Mouse (Mus musculus) MEL (cell line): Measurements from ENCODE around the gene Cerk. TPM values are rescaled to one million over a fixed set of nuclear protein-coding genes. Genes with fewer than 3 reads are reported as not detected.

ENCODE experiments used
- DNase-seq: peaks from one replicate; pipeline ENCODE4 v3.0.0; 2011; ENCODE audit warnings: low read depth, low spot score
- H3K27ac ChIP-seq: 2 replicates; pipeline ENCODE4 v1.5.1; 2012; ENCODE audit warnings: low read depth, mild to moderate bottlenecking, control low read depth, low read length, moderate library complexity; ENCODE audit not compliant: control insufficient read depth
- H3K27me3 ChIP-seq, 2 experiments: fragments of 150-350 bp in 1 of 2; sonication (generic) in 1 of 2; 2 replicates each; pipeline ENCODE4 v1.6.1; 2012; ENCODE audit warnings: low read length in 2 of 2, mild to moderate bottlenecking in 2 of 2, improper control_type of control experiment in 1 of 2, moderate library complexity in 1 of 2; ENCODE audit not compliant: insufficient read depth in 2 of 2, control insufficient read depth in 1 of 2
- H3K36me3 ChIP-seq, 2 experiments: 2 replicates each; pipeline ENCODE4 v1.6.1; 2012 to 2014; ENCODE audit warnings: low read length in 2 of 2, improper control_type of control experiment in 1 of 2, inconsistent platforms in 1 of 2, mild to moderate bottlenecking in 1 of 2; ENCODE audit not compliant: insufficient read depth in 2 of 2, control insufficient read depth in 1 of 2
- H3K4me1 ChIP-seq, 2 experiments: fragments of 150-350 bp in 1 of 2; sonication (generic) in 1 of 2; 2 replicates each; pipeline ENCODE4 v1.6.1; 2012; ENCODE audit warnings: low read length in 2 of 2, improper control_type of control experiment in 1 of 2, mild to moderate bottlenecking in 1 of 2; ENCODE audit not compliant: insufficient read depth in 2 of 2, control insufficient read depth in 1 of 2
- H3K4me3 ChIP-seq, 2 experiments: fragments of 150-350 bp in 1 of 2; sonication (generic) in 1 of 2; 2 replicates each; pipeline ENCODE4 v1.5.1; 2012; ENCODE audit warnings: low read depth in 2 of 2, low read length in 2 of 2, mild to moderate bottlenecking in 2 of 2, moderate library complexity in 2 of 2, control low read depth in 1 of 2, improper control_type of control experiment in 1 of 2; ENCODE audit not compliant: control insufficient read depth in 1 of 2, insufficient read depth in 1 of 2
- H3K79me2 ChIP-seq: 2 replicates; pipeline ENCODE4 v1.6.1; 2012; ENCODE audit warnings: mild to moderate bottlenecking, low read length, moderate library complexity; ENCODE audit not compliant: control insufficient read depth, poor library complexity, insufficient read depth
- H3K9ac ChIP-seq: 2 replicates; pipeline ENCODE4 v1.6.1; 2012; ENCODE audit warnings: low read depth, mild to moderate bottlenecking, control low read depth, low read length, moderate library complexity; ENCODE audit not compliant: control insufficient read depth, poor library complexity, severe bottlenecking
- H3K9me3 ChIP-seq: fragments of 150-350 bp; sonication (generic); replicated peaks from 2 replicates; pipeline ENCODE4 v1.6.1; 2012; ENCODE audit warnings: mild to moderate bottlenecking, low read length, improper control_type of control experiment, moderate library complexity; ENCODE audit not compliant: insufficient read depth
- BHLHE40 ChIP-seq: IDR thresholded peaks from 2 replicates; pipeline ENCODE4 v1.6.1; 2012; ENCODE audit warnings: low read depth, mild to moderate bottlenecking, inconsistent platforms, low read length, improper control_type of control experiment, borderline replicate concordance
- CHD2 ChIP-seq: IDR thresholded peaks from 2 replicates; pipeline ENCODE4 v1.6.1; 2011; ENCODE audit warnings: low read length, improper control_type of control experiment
- CTCF ChIP-seq, 3 experiments: IDR thresholded peaks in 2 of 3; conservative IDR thresholded peaks in 1 of 3; 2 replicates each; pipeline ENCODE4 v1.5.1; 2011 to 2012; ENCODE audit warnings: low read length in 3 of 3, low read depth in 2 of 3, mild to moderate bottlenecking in 2 of 3, improper control_type of control experiment in 1 of 3, inconsistent platforms in 1 of 3, mixed read lengths in 1 of 3, moderate library complexity in 1 of 3; ENCODE audit not compliant: control insufficient read depth in 1 of 3, insufficient read depth in 1 of 3, poor library complexity in 1 of 3, severe bottlenecking in 1 of 3
- EP300 ChIP-seq, 2 experiments: IDR thresholded peaks; 2 replicates each; pipeline ENCODE4 v1.6.1; 2011; ENCODE audit warnings: improper control_type of control experiment in 2 of 2, low read length in 2 of 2, low read depth in 1 of 2, mild to moderate bottlenecking in 1 of 2
- GATA1 ChIP-seq: IDR thresholded peaks from 2 replicates; pipeline ENCODE4 v1.6.1; 2011; ENCODE audit warnings: low read depth, low read length, improper control_type of control experiment
- KAT2A ChIP-seq: conservative IDR thresholded peaks from 2 replicates; pipeline ENCODE4 v1.6.1; 2012; ENCODE audit warnings: low read depth, low read length, improper control_type of control experiment, inconsistent platforms
- MAFK ChIP-seq: IDR thresholded peaks from 2 replicates; pipeline ENCODE4 v1.6.1; 2011; ENCODE audit warnings: low read depth, mild to moderate bottlenecking, low read length, improper control_type of control experiment, borderline replicate concordance
- MAZ ChIP-seq: IDR thresholded peaks from 2 replicates; pipeline ENCODE4 v1.6.1; 2012; ENCODE audit warnings: low read depth, mild to moderate bottlenecking, inconsistent platforms, low read length, improper control_type of control experiment
- MEF2A ChIP-seq: IDR thresholded peaks from 2 replicates; pipeline ENCODE4 v1.6.1; 2014; ENCODE audit warnings: low read depth, mild to moderate bottlenecking, inconsistent platforms, low read length, improper control_type of control experiment; ENCODE audit not compliant: poor library complexity, insufficient replicate concordance, severe bottlenecking; ENCODE audit errors: extremely low read depth
- MXI1 ChIP-seq: IDR thresholded peaks from 2 replicates; pipeline ENCODE4 v1.6.1; 2011; ENCODE audit warnings: mild to moderate bottlenecking, low read depth, low read length, improper control_type of control experiment
- MYB ChIP-seq: IDR thresholded peaks from 2 replicates; pipeline ENCODE4 v1.6.1; 2011; ENCODE audit warnings: mild to moderate bottlenecking, low read depth, low read length, improper control_type of control experiment
- NELFE ChIP-seq: IDR thresholded peaks from 2 replicates; pipeline ENCODE4 v1.6.1; 2011; ENCODE audit warnings: low read depth, low read length, improper control_type of control experiment
- NRF1 ChIP-seq: IDR thresholded peaks from 2 replicates; pipeline ENCODE4 v1.6.1; 2014; ENCODE audit warnings: low read depth, mild to moderate bottlenecking, inconsistent platforms, low read length, improper control_type of control experiment, moderate library complexity; ENCODE audit not compliant: poor library complexity, insufficient read depth, severe bottlenecking
- RAD21 ChIP-seq: IDR thresholded peaks from 2 replicates; pipeline ENCODE4 v1.6.1; 2011; ENCODE audit warnings: mild to moderate bottlenecking, low read depth, low read length, improper control_type of control experiment
- SMC3 ChIP-seq: IDR thresholded peaks from 2 replicates; pipeline ENCODE4 v1.6.1; 2011; ENCODE audit warnings: low read depth, low read length, improper control_type of control experiment
- TAL1 ChIP-seq: IDR thresholded peaks from 2 replicates; pipeline ENCODE4 v1.6.1; 2012; ENCODE audit warnings: mild to moderate bottlenecking, inconsistent platforms, low read length, moderate library complexity, mixed read lengths
- TCF12 ChIP-seq: IDR thresholded peaks from 2 replicates; pipeline ENCODE4 v1.6.1; 2014; ENCODE audit warnings: low read depth, mild to moderate bottlenecking, inconsistent platforms, low read length, improper control_type of control experiment, moderate library complexity
- USF2 ChIP-seq, 2 experiments: IDR thresholded peaks; 2 replicates each; pipeline ENCODE4 v1.6.1; 2011 to 2012; ENCODE audit warnings: improper control_type of control experiment in 2 of 2, low read length in 2 of 2, borderline replicate concordance in 1 of 2, inconsistent platforms in 1 of 2, low read depth in 1 of 2, mild to moderate bottlenecking in 1 of 2; ENCODE audit not compliant: insufficient read depth in 1 of 2
- polyA plus RNA-seq, 2 experiments: library from polyadenylated mRNA; stranded (reverse) in 1 of 2; unstranded in 1 of 2; fragments of >175 nt in 1 of 2; fragments of >200 nt in 1 of 2; gene quantifications; 2 replicates each; pipeline versions ENCODE4 v1.2.1 to v1.2.4; 2012; ENCODE audit warnings: low replicate concordance in 2 of 2, low read depth in 1 of 2; ENCODE audit not compliant: insufficient read length in 2 of 2, insufficient read depth in 1 of 2, missing spikeins in 1 of 2
- total RNA-seq: library from RNA; depleted of rRNA; stranded (reverse); fragments of 300-350 nt; gene quantifications from 2 replicates; pipeline ENCODE4 v1.2.3, GENCODE M21; 2012

The Cerk gene
- total and polyA plus RNA-seq, 3 experiments: 4.1 to 9.5 TPM; not detected in 1

- peak; percentile 36 for TF ChIP-seq GATA1
- TF ChIP-seq CTCF (IDR thresholded peaks at IDR 0.05 in 2 of 3, conservative IDR thresholded peaks at IDR 0.05 in 1 of 3; ENCODE audit: control insufficient read depth in 1 of 3, insufficient read depth in 1 of 3, low read depth in 2 of 3, low read length in 3 of 3, poor library complexity in 1 of 3, severe bottlenecking in 1 of 3): peak in 1 of 3 experiments; percentile 52; a peak in 2 of 6 replicates
- TF ChIP-seq RAD21: peak; percentile 53
- peak; percentile 75 for TF ChIP-seq NRF1
- TF ChIP-seq TAL1: no peak; the same call in 1 of the 2 replicates
- no peak for TF ChIP-seq CHD2
- peak; percentile 46 for TF ChIP-seq SMC3
- no peak for TF ChIP-seq MXI1
- TF ChIP-seq EP300 (IDR thresholded peaks at IDR 0.05; ENCODE audit: low read depth in 1 of 2, low read length in 2 of 2): no peak; a peak in 1 of 4 replicates
- TF ChIP-seq BHLHE40: peak; percentile 23; the same call in 1 of the 2 replicates
- Histone ChIP-seq H3K9me3 (no peaks in the 10 kb centered on the region), H3K27me3 (no peaks in the 10 kb centered on the region), H3K4me3 (no peak overlapping the region), H3K79me2 (no peaks in the 10 kb centered on the region), H3K9ac (no peak overlapping the region), H3K4me1 (peaks cover 3 to 14% of the 10 kb centered on the region in 2 experiments), H3K36me3 (peaks cover 0 to 13% of the 10 kb centered on the region in 2 experiments; a peak in 2 of 4 replicates), H3K27ac (no peak overlapping the region)
- peak; percentile 58 for DNase-seq
Measured at GRCm38 (mm10) chr15:86159093-86159492, 26.8 kb downstream of the Cerk start.

- H3K9ac ChIP-seq: no peak overlapping the region
- TF ChIP-seq MAFK: no peak
- TF ChIP-seq, all 39 proteins: peak for 0
- no peak for DNase-seq
- Histone ChIP-seq H3K4me1 (peaks cover 3 to 14% of the 10 kb centered on the region in 2 experiments), H3K79me2 (no peaks in the 10 kb centered on the region), H3K4me3 (no peak overlapping the region), H3K9me3 (no peaks in the 10 kb centered on the region), H3K27ac (no peak overlapping the region), H3K27me3 (no peaks in the 10 kb centered on the region), H3K36me3 (peaks cover 0 to 13% of the 10 kb centered on the region in 2 experiments; a peak in 2 of 4 replicates)
Measured at GRCm38 (mm10) chr15:86156492-86156891, 29.4 kb downstream of the Cerk start.

- H3K27ac ChIP-seq: no peak overlapping the region
- no peaks in the 10 kb centered on the region for H3K79me2 ChIP-seq
- TF ChIP-seq MXI1 (no peak), TCF12 (no peak), MAZ (no peak), NELFE (no peak), MEF2A (no peak), MYB (no peak), SMC3 (no peak), KAT2A (no peak), USF2 (IDR thresholded peaks at IDR 0.05; ENCODE audit: borderline replicate concordance in 1 of 2, insufficient read depth in 1 of 2, low read depth in 1 of 2, low read length in 2 of 2) (no peak), NRF1 (no peak), BHLHE40 (no peak)
- H3K27me3 ChIP-seq: no peaks in the 10 kb centered on the region
- DNase-seq: no peak
- H3K36me3 ChIP-seq: no peaks in the 10 kb centered on the region
- H3K4me3 ChIP-seq: no peak overlapping the region
- no peak overlapping the region for H3K9ac ChIP-seq
- no peaks in the 10 kb centered on the region for H3K9me3 ChIP-seq
- H3K4me1 ChIP-seq: no peaks in the 10 kb centered on the region
Measured at GRCm38 (mm10) chr15:86153481-86153960, 32.4 kb downstream of the Cerk start.
